Mouse (Mus musculus): ENCODE results near the gene Mus81. TPM values are rescaled to one million over a fixed set of nuclear protein-coding genes. Genes with fewer than 3 reads are reported as not detected.

The Mus81 gene
- polyA plus RNA-seq, 1 experiment from 2014 or later: 36.3 TPM

Other genes starting within 250 kb of the Mus81 start
- 18.0 and 20.6 TPM in 2 replicates for gene Pacs1, start 215.3 kb downstream of the Mus81 start, polyA plus RNA-seq (2015; fragmentation: Nextera tagmentation; extraction: Ambion mirVana)
- 278 and 308 TPM in 2 replicates for gene Sf3b2, start 192.9 kb downstream of the Mus81 start, polyA plus RNA-seq (2015; fragmentation: Nextera tagmentation; extraction: Ambion mirVana)
- gene Gal3st3, start 190.1 kb downstream of the Mus81 start, polyA plus RNA-seq (2015; fragmentation: Nextera tagmentation; extraction: Ambion mirVana): 2.2 and 2.9 TPM in 2 replicates
- gene Catsper1, start 152.7 kb downstream of the Mus81 start, polyA plus RNA-seq (2015; fragmentation: Nextera tagmentation; extraction: Ambion mirVana): not detected in 2 replicates
- gene Cst6, start 138.8 kb downstream of the Mus81 start, polyA plus RNA-seq (2015; fragmentation: Nextera tagmentation; extraction: Ambion mirVana): 7.9 and 13.9 TPM in 2 replicates
- 48.0 and 51.2 TPM in 2 replicates for gene Eif1ad, start 121.7 kb downstream of the Mus81 start, polyA plus RNA-seq (2015; fragmentation: Nextera tagmentation; extraction: Ambion mirVana)
- gene Banf1, start 121.2 kb downstream of the Mus81 start, polyA plus RNA-seq (2015; fragmentation: Nextera tagmentation; extraction: Ambion mirVana): 433 and 441 TPM in 2 replicates
- gene Sart1, start 99.7 kb downstream of the Mus81 start, polyA plus RNA-seq (2015; fragmentation: Nextera tagmentation; extraction: Ambion mirVana): 74.8 and 75.3 TPM in 2 replicates
- 8.3 and 12.9 TPM in 2 replicates for gene Tsga10ip, start 85.9 kb downstream of the Mus81 start, polyA plus RNA-seq (2015; fragmentation: Nextera tagmentation; extraction: Ambion mirVana)
- 210 and 222 TPM in 2 replicates for gene Drap1, start 63.4 kb downstream of the Mus81 start, polyA plus RNA-seq (2015; fragmentation: Nextera tagmentation; extraction: Ambion mirVana)
- gene AI837181, start 63.3 kb downstream of the Mus81 start, polyA plus RNA-seq (2015; fragmentation: Nextera tagmentation; extraction: Ambion mirVana): 47.8 and 49.4 TPM in 2 replicates
- not detected in 2 replicates for gene Fosl1, start 40.9 kb downstream of the Mus81 start, polyA plus RNA-seq (2015; fragmentation: Nextera tagmentation; extraction: Ambion mirVana)
- 11.8 and 11.9 TPM in 2 replicates for gene Ccdc85b, start 30.5 kb downstream of the Mus81 start, polyA plus RNA-seq (2015; fragmentation: Nextera tagmentation; extraction: Ambion mirVana)
- gene Fibp, start 27.8 kb downstream of the Mus81 start, polyA plus RNA-seq (2015; fragmentation: Nextera tagmentation; extraction: Ambion mirVana): 99.4 and 99.7 TPM in 2 replicates
- 1.3 and 2.3 TPM in 2 replicates for gene Ctsw, start 19.9 kb downstream of the Mus81 start, polyA plus RNA-seq (2015; fragmentation: Nextera tagmentation; extraction: Ambion mirVana)
- gene Efemp2, start 14.4 kb downstream of the Mus81 start, polyA plus RNA-seq (2015; fragmentation: Nextera tagmentation; extraction: Ambion mirVana): 145 and 152 TPM in 2 replicates
- 2,358 and 2,394 TPM in 2 replicates for gene Cfl1, start 2.1 kb upstream of the Mus81 start, polyA plus RNA-seq (2015; fragmentation: Nextera tagmentation; extraction: Ambion mirVana)
- gene 1700020D05Rik, start 15.4 kb upstream of the Mus81 start, polyA plus RNA-seq (2015; fragmentation: Nextera tagmentation; extraction: Ambion mirVana): not detected in 2 replicates
- 8.8 and 11.1 TPM in 2 replicates for gene Snx32, start 22.1 kb upstream of the Mus81 start, polyA plus RNA-seq (2015; fragmentation: Nextera tagmentation; extraction: Ambion mirVana)
- gene Ovol1, start 72.2 kb upstream of the Mus81 start, polyA plus RNA-seq (2015; fragmentation: Nextera tagmentation; extraction: Ambion mirVana): 14.6 and 17.8 TPM in 2 replicates
- 7.1 and 8.3 TPM in 2 replicates for gene Ap5b1, start 79.6 kb upstream of the Mus81 start, polyA plus RNA-seq (2015; fragmentation: Nextera tagmentation; extraction: Ambion mirVana)
- 124 and 144 TPM in 2 replicates for gene Rnaseh2c, start 113.5 kb upstream of the Mus81 start, polyA plus RNA-seq (2015; fragmentation: Nextera tagmentation; extraction: Ambion mirVana)
- 42.2 and 49.1 TPM in 2 replicates for gene Kat5, start 121.8 kb upstream of the Mus81 start, polyA plus RNA-seq (2015; fragmentation: Nextera tagmentation; extraction: Ambion mirVana)
- 43.5 and 46.0 TPM in 2 replicates for gene Rela, start 149.1 kb upstream of the Mus81 start, polyA plus RNA-seq (2015; fragmentation: Nextera tagmentation; extraction: Ambion mirVana)
- 28.7 and 28.8 TPM in 2 replicates for gene Sipa1, start 175.3 kb upstream of the Mus81 start, polyA plus RNA-seq (2015; fragmentation: Nextera tagmentation; extraction: Ambion mirVana)
- 27.7 and 32.3 TPM in 2 replicates for gene Map3k11, start 200.3 kb upstream of the Mus81 start, polyA plus RNA-seq (2015; fragmentation: Nextera tagmentation; extraction: Ambion mirVana)
- gene Pcnx3, start 200.5 kb upstream of the Mus81 start, polyA plus RNA-seq (2015; fragmentation: Nextera tagmentation; extraction: Ambion mirVana): 17.7 and 19.3 TPM in 2 replicates
- 0.52 and 1.3 TPM in 2 replicates for gene Kcnk7, start 216.0 kb upstream of the Mus81 start, polyA plus RNA-seq (2015; fragmentation: Nextera tagmentation; extraction: Ambion mirVana)
- gene Ehbp1l1, start 237.9 kb upstream of the Mus81 start, polyA plus RNA-seq (2015; fragmentation: Nextera tagmentation; extraction: Ambion mirVana): 45.0 and 50.0 TPM in 2 replicates
- 76.4 and 81.5 TPM in 2 replicates for gene Fam89b, start 241.3 kb upstream of the Mus81 start, polyA plus RNA-seq (2015; fragmentation: Nextera tagmentation; extraction: Ambion mirVana)